Comparison of ENCODE assay signal across 1 mouse cellular context in the genomic region with DNA sequence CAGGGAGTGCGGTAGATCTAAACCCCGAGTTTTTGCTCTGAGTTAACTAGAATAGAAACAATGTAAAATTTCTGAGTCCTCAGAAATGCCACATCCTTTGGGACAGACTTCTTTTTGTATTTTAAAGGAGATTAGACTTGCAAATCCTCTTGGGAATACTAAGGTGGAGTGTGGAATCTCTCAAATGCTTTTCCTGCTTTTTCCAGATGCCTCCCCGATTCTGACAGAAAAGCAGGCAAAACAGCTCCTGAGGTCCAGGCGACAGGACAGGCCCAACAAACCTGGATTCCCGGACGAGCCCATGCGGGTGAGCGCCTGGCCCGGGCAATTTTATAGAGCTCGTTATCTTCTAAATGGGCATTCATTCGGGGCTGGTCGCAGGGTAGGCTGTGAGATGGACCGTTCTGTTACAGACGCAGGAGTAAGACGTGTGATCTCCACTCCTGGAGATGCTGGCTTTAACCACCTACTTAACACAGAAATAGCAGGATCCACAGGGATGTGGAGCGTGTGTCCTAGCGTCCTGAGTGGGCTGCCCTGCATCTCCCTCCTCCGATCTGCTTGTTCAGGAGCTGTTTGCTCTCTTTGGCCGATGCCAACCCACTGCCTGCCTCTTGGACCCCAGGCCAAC.
TF ChIP-seq lines count a peak whose summit lies in the region.

No protein-coding gene starts in this region.

TF ChIP-seq in CH12.LX, 34 proteins besides CTCF, POLR2A, EP300 and RAD21:
- TF ChIP-seq MXI1 (IDR thresholded peaks at IDR 0.05; ENCODE audit: low read depth, low read length) (0 out of 2 replicates have a peak, but pooled peaks have one; percentile 2), CHD1 (IDR thresholded peaks at IDR 0.05; ENCODE audit: low read depth, low read length) (no peak)
